Mouse (Mus musculus): ENCODE measurements around the gene Synrg. TPM values are rescaled to one million over a fixed set of nuclear protein-coding genes. Genes with fewer than 3 reads are reported as not detected.
A peak's percentile ranks its signal among the peaks of the same experiment; 100 is the strongest.

The Synrg gene
- polyA plus RNA-seq, 1 experiment from 2014 or later = 6.0 TPM

DNA sequence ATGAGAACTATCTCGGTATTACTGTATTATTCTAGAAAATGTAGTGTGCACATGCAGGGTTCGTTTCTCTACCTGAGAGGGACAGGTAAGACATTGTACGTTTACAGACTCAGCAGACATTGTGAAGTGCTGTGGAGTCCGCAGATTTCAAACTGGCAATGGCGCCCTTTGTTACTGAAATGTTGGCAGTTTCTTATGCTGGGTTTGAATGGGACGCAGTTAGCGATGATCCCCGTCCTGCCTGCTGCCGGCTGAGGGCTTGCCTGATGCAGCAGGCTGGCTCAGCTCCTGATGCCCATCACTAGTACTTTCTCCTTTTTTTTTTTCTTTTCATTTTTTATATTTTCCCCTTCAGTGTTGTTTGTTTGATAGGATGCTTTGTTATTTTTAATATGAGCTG is 46.2 kb downstream of the Synrg start:
- Histone ChIP-seq H3K27me3 (replicated peaks; ENCODE audit: control insufficient read depth, insufficient read depth, low read length) (0 out of 2 replicates have a peak, but pooled peaks cover 4% of the 10 kb centered on the region), H3K4me2 (replicated peaks; ENCODE audit: low read depth) (no peak overlapping the region), H3K4me3 (ENCODE audit: low read depth, low read length) (no peak overlapping the region), H3K36me3 (ENCODE audit: control insufficient read depth, insufficient read depth) (peaks cover 30% of the 10 kb centered on the region), H3K27ac (ENCODE audit: low read depth, low read length) (no peak overlapping the region), H3K9me3 (ENCODE audit: control insufficient read depth) (no peaks in the 10 kb centered on the region), H3K9ac (ENCODE audit: low read depth, low read length) (no peak overlapping the region), H3K4me1 (replicated peaks; ENCODE audit: control insufficient read depth, insufficient read depth, low read length) (no peaks in the 10 kb centered on the region)
- no peak for TF ChIP-seq CTCF (IDR thresholded peaks at IDR 0.05; ENCODE audit: low read depth)
- ATAC-seq = no peak
- WGBS = 91% methylated on average over 9 of the region's 9 CpGs

DNA sequence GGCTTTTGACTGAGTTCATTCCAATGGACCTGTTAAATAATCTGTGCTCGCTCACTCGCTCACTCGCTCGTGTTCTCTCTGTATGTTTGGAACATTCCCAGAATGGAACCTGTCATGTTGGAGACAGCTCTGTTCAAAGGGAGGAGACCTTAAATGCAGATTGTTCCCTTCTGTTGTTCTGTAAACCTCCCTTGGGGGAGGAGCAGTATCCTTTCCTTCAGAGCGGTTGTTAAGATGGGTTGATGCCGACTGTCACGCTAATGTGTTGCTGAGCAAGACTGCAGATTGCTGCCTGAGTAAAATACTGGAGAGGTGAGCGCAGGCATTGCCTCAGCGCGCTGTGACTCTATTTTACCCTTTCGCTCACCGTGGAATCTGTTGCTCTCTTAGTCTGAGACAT is 46.8 kb downstream of the Synrg start:
- Histone ChIP-seq H3K9ac (ENCODE audit: low read depth, low read length) (no peak overlapping the region), H3K9me3 (ENCODE audit: control insufficient read depth) (no peaks in the 10 kb centered on the region), H3K4me3 (ENCODE audit: low read depth, low read length) (no peak overlapping the region), H3K36me3 (ENCODE audit: control insufficient read depth, insufficient read depth) (peaks cover 27% of the 10 kb centered on the region), H3K27me3 (replicated peaks; ENCODE audit: control insufficient read depth, insufficient read depth, low read length) (0 out of 2 replicates have a peak, but pooled peaks cover 4% of the 10 kb centered on the region), H3K27ac (ENCODE audit: low read depth, low read length) (no peak overlapping the region), H3K4me2 (replicated peaks; ENCODE audit: low read depth) (no peak overlapping the region), H3K4me1 (replicated peaks; ENCODE audit: control insufficient read depth, insufficient read depth, low read length) (no peaks in the 10 kb centered on the region)
- no peak for ATAC-seq
- WGBS = 64% methylated on average over 12 of the region's 12 CpGs
- TF ChIP-seq CTCF (IDR thresholded peaks at IDR 0.05; ENCODE audit: low read depth) = no peak

DNA sequence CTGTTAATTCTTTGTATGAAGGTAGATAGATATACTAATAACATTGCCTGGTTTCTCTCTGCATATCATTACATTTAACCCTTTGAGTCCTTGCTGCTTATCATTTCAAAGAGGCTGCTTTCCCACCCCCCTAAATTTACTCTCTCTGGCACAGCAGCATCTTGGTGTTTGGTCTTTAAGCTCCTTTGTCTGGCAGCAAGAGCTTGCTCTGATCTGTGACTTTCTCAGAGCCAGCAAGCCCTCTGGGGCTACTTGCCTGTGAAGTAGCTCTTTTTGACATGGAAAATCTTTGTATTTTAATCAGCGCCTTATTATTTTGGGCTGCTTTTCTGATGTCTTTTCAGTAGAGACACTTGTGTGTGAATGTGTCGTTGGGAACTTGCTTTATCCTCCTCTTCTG is 47.3 kb downstream of the Synrg start:
- WGBS = 75% methylated on average over 2 of the region's 2 CpGs
- ATAC-seq = no peak
- no peaks in the 10 kb centered on the region for H3K9me3 ChIP-seq (ENCODE audit: control insufficient read depth)
- no peak overlapping the region for H3K27ac ChIP-seq (ENCODE audit: low read depth, low read length)
- 0 out of 2 replicates have a peak, but pooled peaks cover 4% of the 10 kb centered on the region for H3K27me3 ChIP-seq (replicated peaks; ENCODE audit: control insufficient read depth, insufficient read depth, low read length)
- TF ChIP-seq CTCF (IDR thresholded peaks at IDR 0.05; ENCODE audit: low read depth) = no peak
- no peak overlapping the region for H3K9ac ChIP-seq (ENCODE audit: low read depth, low read length)
- H3K4me2 ChIP-seq (replicated peaks; ENCODE audit: low read depth) = no peak overlapping the region
- no peak overlapping the region for H3K4me3 ChIP-seq (ENCODE audit: low read depth, low read length)
- H3K36me3 ChIP-seq (ENCODE audit: control insufficient read depth, insufficient read depth) = peaks cover 22% of the 10 kb centered on the region
- H3K4me1 ChIP-seq (replicated peaks; ENCODE audit: control insufficient read depth, insufficient read depth, low read length) = no peaks in the 10 kb centered on the region; the same call in 1 of the 2 replicates

DNA sequence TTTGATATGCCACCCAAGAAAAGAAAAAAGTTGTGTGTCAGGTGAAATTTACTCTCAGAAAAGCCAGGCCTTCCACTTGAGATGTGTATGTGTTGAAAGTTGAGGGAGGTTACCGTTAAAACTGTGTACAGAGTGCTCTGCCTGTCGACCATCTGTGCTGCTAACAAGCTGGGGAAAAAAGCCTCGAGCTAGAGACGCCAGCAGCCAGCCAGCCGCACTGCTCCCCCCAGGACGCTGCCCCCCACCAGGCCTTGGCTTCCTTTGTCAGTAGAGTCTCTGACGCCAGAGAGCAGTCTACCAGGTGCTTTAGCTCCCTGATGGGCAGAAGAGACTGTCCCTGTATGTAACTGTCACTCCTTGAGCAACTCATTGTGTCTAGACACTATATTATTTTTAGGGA is 48.9 kb downstream of the Synrg start:
- H3K9me3 ChIP-seq (ENCODE audit: control insufficient read depth) = no peaks in the 10 kb centered on the region
- 0 out of 2 replicates have a peak, but pooled peaks cover 4% of the 10 kb centered on the region for H3K27me3 ChIP-seq (replicated peaks; ENCODE audit: control insufficient read depth, insufficient read depth, low read length)
- no peak overlapping the region for H3K4me3 ChIP-seq (ENCODE audit: low read depth, low read length)
- H3K9ac ChIP-seq (ENCODE audit: low read depth, low read length) = no peak overlapping the region
- H3K4me2 ChIP-seq (replicated peaks; ENCODE audit: low read depth) = no peak overlapping the region
- ATAC-seq = no peak
- no peak overlapping the region for H3K27ac ChIP-seq (ENCODE audit: low read depth, low read length)
- peaks cover 11% of the 10 kb centered on the region for H3K36me3 ChIP-seq (ENCODE audit: control insufficient read depth, insufficient read depth)
- TF ChIP-seq CTCF (IDR thresholded peaks at IDR 0.05; ENCODE audit: low read depth) = no peak
- no peaks in the 10 kb centered on the region; the same call in 1 of the 2 replicates for H3K4me1 ChIP-seq (replicated peaks; ENCODE audit: control insufficient read depth, insufficient read depth, low read length)
- WGBS = 59% methylated on average over 7 of the region's 7 CpGs

DNA sequence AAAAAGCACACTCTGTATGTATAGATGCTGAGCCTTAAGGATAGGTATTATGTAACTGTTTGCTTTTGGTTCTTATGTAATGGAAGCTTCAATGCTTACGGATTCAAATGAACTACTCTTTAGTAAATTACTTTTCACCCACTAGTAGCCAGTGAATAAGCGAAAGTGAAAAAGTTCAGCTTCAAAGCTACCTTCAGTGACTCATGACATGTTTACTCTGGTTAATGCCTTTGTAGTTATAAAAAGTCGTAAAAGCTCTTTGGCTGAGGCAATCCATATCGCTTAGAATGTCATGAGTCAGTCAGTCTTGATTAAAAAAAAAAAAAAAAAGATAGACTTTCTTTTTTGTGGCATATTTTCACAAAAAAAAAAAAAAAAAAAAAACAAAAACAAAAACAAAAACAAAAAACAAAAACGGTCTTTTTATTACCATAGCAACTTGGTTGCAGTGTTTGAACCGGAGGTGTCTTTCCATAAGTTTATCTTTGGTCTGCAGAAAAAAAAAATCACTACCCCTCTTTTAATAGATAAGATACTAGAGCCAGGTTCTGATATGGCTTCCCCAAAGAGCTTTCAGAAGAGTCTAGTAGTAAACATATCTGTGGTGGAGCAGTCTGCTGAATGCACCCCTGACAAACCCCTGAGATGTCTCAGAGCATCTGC is 52.0 kb downstream of the Synrg start:
- no peaks in the 10 kb centered on the region; the same call in 1 of the 2 replicates for H3K4me1 ChIP-seq (replicated peaks; ENCODE audit: control insufficient read depth, insufficient read depth, low read length)
- H3K36me3 ChIP-seq (ENCODE audit: control insufficient read depth, insufficient read depth) = peaks cover 21% of the 10 kb centered on the region
- 0 out of 2 replicates have a peak overlapping the region, but pooled peaks have one; percentile 0 for H3K4me2 ChIP-seq (replicated peaks; ENCODE audit: low read depth)
- 41% methylated on average over 6 of the region's 6 CpGs for WGBS
- no peak overlapping the region for H3K4me3 ChIP-seq (ENCODE audit: low read depth, low read length)
- peak overlapping the region; percentile 46; the same call in 1 of the 2 replicates for H3K27ac ChIP-seq (ENCODE audit: low read depth, low read length)
- 0 out of 2 replicates have a peak, but pooled peaks cover 4% of the 10 kb centered on the region for H3K27me3 ChIP-seq (replicated peaks; ENCODE audit: control insufficient read depth, insufficient read depth, low read length)
- no peak overlapping the region for H3K9ac ChIP-seq (ENCODE audit: low read depth, low read length)
- H3K9me3 ChIP-seq (ENCODE audit: control insufficient read depth) = no peaks in the 10 kb centered on the region
- no peak for TF ChIP-seq CTCF (IDR thresholded peaks at IDR 0.05; ENCODE audit: low read depth)
- peak; percentile 82 for ATAC-seq

DNA sequence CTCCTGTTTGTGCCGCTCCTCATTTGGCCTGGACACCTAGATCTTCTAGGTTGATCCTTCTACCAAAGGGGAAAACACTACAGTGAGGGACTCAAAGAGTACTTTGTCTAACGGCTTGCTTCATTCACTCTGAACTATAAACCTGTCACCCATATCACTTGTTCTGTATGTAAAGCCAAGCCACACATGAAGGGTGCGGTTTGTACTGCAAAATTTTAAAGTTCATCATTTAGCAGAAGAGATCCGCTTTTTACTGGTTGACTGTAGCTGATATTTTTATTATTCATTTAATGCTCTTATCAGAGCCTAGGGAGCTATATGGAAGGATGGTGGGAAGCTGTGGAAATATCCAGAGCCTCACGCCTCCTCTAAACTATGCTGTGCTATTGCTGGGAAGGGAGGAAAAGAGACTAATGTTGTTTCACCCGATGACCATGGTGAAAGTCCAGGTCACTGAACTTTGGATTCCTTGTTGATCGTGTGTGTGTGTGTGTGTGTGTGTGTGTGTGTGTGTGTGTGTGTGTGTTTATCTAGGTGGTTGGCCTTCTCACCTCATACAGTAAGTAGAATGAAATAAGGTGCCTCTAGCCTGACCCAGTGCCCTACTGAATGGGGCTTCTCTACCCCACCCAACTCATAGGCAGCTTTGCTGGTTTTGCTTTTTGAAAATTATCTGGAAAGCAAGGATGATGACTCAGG is 52.7 kb downstream of the Synrg start:
- Histone ChIP-seq H3K4me3 (ENCODE audit: low read depth, low read length) (no peak overlapping the region), H3K27ac (ENCODE audit: low read depth, low read length) (peak overlapping the region; percentile 46; the same call in 1 of the 2 replicates), H3K9ac (ENCODE audit: low read depth, low read length) (no peak overlapping the region), H3K36me3 (ENCODE audit: control insufficient read depth, insufficient read depth) (peaks cover 28% of the 10 kb centered on the region), H3K9me3 (ENCODE audit: control insufficient read depth) (no peaks in the 10 kb centered on the region), H3K4me1 (replicated peaks; ENCODE audit: control insufficient read depth, insufficient read depth, low read length) (no peaks in the 10 kb centered on the region; the same call in 1 of the 2 replicates), H3K27me3 (replicated peaks; ENCODE audit: control insufficient read depth, insufficient read depth, low read length) (0 out of 2 replicates have a peak, but pooled peaks cover 4% of the 10 kb centered on the region), H3K4me2 (replicated peaks; ENCODE audit: low read depth) (0 out of 2 replicates have a peak overlapping the region, but pooled peaks have one; percentile 0)
- ATAC-seq = peak; percentile 66
- 50% methylated on average over 7 of the region's 7 CpGs for WGBS
- no peak for TF ChIP-seq CTCF (IDR thresholded peaks at IDR 0.05; ENCODE audit: low read depth)
